Mouse (Mus musculus) testis, adult 2 months (tissue): ENCODE results near the gene Grb2. TPM values are rescaled to one million over a fixed set of nuclear protein-coding genes. Genes with fewer than 3 reads are reported as not detected.

ENCODE experiments used
- H3K27ac ChIP-seq: fragments of 200-500 bp; 2 replicates; pipeline ENCODE4 v1.5.1; 2012; ENCODE audit warnings: low read depth, low read length; ENCODE audit not compliant: control insufficient read depth, insufficient read depth
- H3K27me3 ChIP-seq: fragments of 200-500 bp; 2 replicates; pipeline ENCODE4 v1.6.1; 2012; ENCODE audit warnings: mild to moderate bottlenecking, low read length, moderate library complexity; ENCODE audit not compliant: control insufficient read depth, insufficient read depth
- H3K36me3 ChIP-seq: fragments of 200-500 bp; 2 replicates; pipeline ENCODE4 v1.6.1; 2012; ENCODE audit warnings: mild to moderate bottlenecking, low read length; ENCODE audit not compliant: control insufficient read depth, insufficient read depth
- H3K4me1 ChIP-seq: fragments of 200-500 bp; 2 replicates; pipeline ENCODE4 v1.6.1; 2012; ENCODE audit warnings: low read length; ENCODE audit not compliant: control insufficient read depth, insufficient read depth
- H3K4me3 ChIP-seq: fragments of 200-500 bp; 2 replicates; pipeline ENCODE4 v1.5.1; 2012; ENCODE audit warnings: low read depth, mild to moderate bottlenecking, low read length, moderate library complexity, mixed read lengths; ENCODE audit not compliant: control insufficient read depth
- CTCF ChIP-seq: fragments of 200-500 bp; IDR thresholded peaks from 2 replicates; pipeline ENCODE4 v1.5.1; 2012; ENCODE audit warnings: low read depth, mild to moderate bottlenecking, inconsistent platforms, low read length, moderate library complexity; ENCODE audit not compliant: control insufficient read depth, insufficient read depth, insufficient replicate concordance
- POLR2A ChIP-seq: fragments of 200-500 bp; IDR thresholded peaks from 2 replicates; pipeline ENCODE4 v1.6.1; 2012; ENCODE audit warnings: low read depth, mild to moderate bottlenecking, inconsistent platforms, low read length, moderate library complexity; ENCODE audit not compliant: control insufficient read depth
- polyA plus RNA-seq: library from polyadenylated mRNA; depleted of rRNA; stranded (reverse); fragments of >200 nt; gene quantifications from 2 replicates; pipeline ENCODE4 v1.2.3, GENCODE M21; 2012

The Grb2 gene
- polyA plus RNA-seq, 1 experiment = 7.7 TPM

- Histone ChIP-seq H3K4me3 (no peak overlapping the region), H3K27ac (no peak overlapping the region), H3K27me3 (no peaks in the 10 kb centered on the region), H3K4me1 (peaks cover 5% of the 10 kb centered on the region), H3K36me3 (no peaks in the 10 kb centered on the region; the same call in 1 of the 2 replicates)
- TF ChIP-seq POLR2A (no peak), CTCF (no peak)
Measured at GRCm38 (mm10) chr11:115643265-115643664, 65.1 kb downstream of the Grb2 start.

- no peak overlapping the region for H3K4me3 ChIP-seq
- peaks cover 5% of the 10 kb centered on the region for H3K4me1 ChIP-seq
- no peak overlapping the region for H3K27ac ChIP-seq
- H3K27me3 ChIP-seq = no peaks in the 10 kb centered on the region
- TF ChIP-seq POLR2A = no peak
- TF ChIP-seq CTCF = no peak
- no peaks in the 10 kb centered on the region; the same call in 1 of the 2 replicates for H3K36me3 ChIP-seq
Measured at GRCm38 (mm10) chr11:115642705-115643104, 65.7 kb downstream of the Grb2 start.

GRCm38 (mm10) chr11:115641664-115642036, 66.7 kb downstream of the Grb2 start:
- Histone ChIP-seq H3K27me3 (no peaks in the 10 kb centered on the region), H3K4me3 (no peak overlapping the region), H3K27ac (no peak overlapping the region), H3K36me3 (no peaks in the 10 kb centered on the region; the same call in 1 of the 2 replicates), H3K4me1 (peaks cover 5% of the 10 kb centered on the region)
- TF ChIP-seq POLR2A (no peak), CTCF (no peak)

GRCm38 (mm10) chr11:115640978-115641663, 67.3 kb downstream of the Grb2 start:
- H3K27me3 ChIP-seq = no peaks in the 10 kb centered on the region
- peaks cover 5% of the 10 kb centered on the region for H3K4me1 ChIP-seq
- H3K27ac ChIP-seq = no peak overlapping the region
- no peak overlapping the region for H3K4me3 ChIP-seq
- TF ChIP-seq CTCF (no peak), POLR2A (no peak)
- no peaks in the 10 kb centered on the region for H3K36me3 ChIP-seq

GRCm38 (mm10) chr11:115640311-115640828, 68.0 kb downstream of the Grb2 start:
- Histone ChIP-seq H3K4me1 (peaks cover 5% of the 10 kb centered on the region), H3K4me3 (no peak overlapping the region), H3K36me3 (no peaks in the 10 kb centered on the region), H3K27ac (no peak overlapping the region), H3K27me3 (no peaks in the 10 kb centered on the region)
- TF ChIP-seq CTCF (no peak), POLR2A (no peak)

- no peaks in the 10 kb centered on the region for H3K36me3 ChIP-seq
- no peak overlapping the region for H3K4me3 ChIP-seq
- H3K27ac ChIP-seq = no peak overlapping the region
- H3K4me1 ChIP-seq = peaks cover 5% of the 10 kb centered on the region
- H3K27me3 ChIP-seq = no peaks in the 10 kb centered on the region
- TF ChIP-seq POLR2A (no peak), CTCF (no peak)
Measured at GRCm38 (mm10) chr11:115639540-115639939, 68.9 kb downstream of the Grb2 start.

GRCm38 (mm10) chr11:115638498-115639409, 69.6 kb downstream of the Grb2 start:
- Histone ChIP-seq H3K36me3 (no peaks in the 10 kb centered on the region), H3K27me3 (no peaks in the 10 kb centered on the region), H3K4me1 (peaks cover 5% of the 10 kb centered on the region), H3K4me3 (no peak overlapping the region), H3K27ac (no peak overlapping the region)
- TF ChIP-seq POLR2A (no peak), CTCF (no peak)
